Mouse (Mus musculus) embryonic facial prominence, embryonic 13.5 days (tissue): Measurements from ENCODE around the gene Iqck. TPM values are rescaled to one million over a fixed set of nuclear protein-coding genes. Genes with fewer than 3 reads are reported as not detected.

Experiments
- ATAC-seq: fragments of 200-750 bp; cut with Nextera tagmentation; 2 replicates; pipeline ENCODE4 v1.8.0; 2017; ENCODE audit warnings: low read depth; ENCODE audit not compliant: insufficient number of reproducible peaks, insufficient read depth, low FRiP score, low TSS enrichment
- H3K27ac ChIP-seq: fragments of 300-500 bp; sonication (generic); 2 replicates; pipeline ENCODE4 v1.5.1; 2015; ENCODE audit warnings: moderate library complexity, mild to moderate bottlenecking, inconsistent platforms
- H3K27me3 ChIP-seq: fragments of 300-500 bp; sonication (generic); 2 replicates; pipeline ENCODE4 v1.6.1; 2015; ENCODE audit warnings: mild to moderate bottlenecking, inconsistent platforms
- H3K36me3 ChIP-seq: fragments of 300-500 bp; sonication (generic); 2 replicates; pipeline ENCODE4 v1.6.1; 2015; ENCODE audit warnings: mild to moderate bottlenecking, inconsistent platforms
- H3K4me1 ChIP-seq: fragments of 300-500 bp; sonication (generic); 2 replicates; pipeline ENCODE4 v1.6.1; 2015; ENCODE audit warnings: inconsistent platforms
- H3K4me2 ChIP-seq: fragments of 300-500 bp; sonication (generic); 2 replicates; pipeline ENCODE4 v1.6.1; 2015; ENCODE audit warnings: moderate library complexity, mild to moderate bottlenecking, inconsistent platforms
- H3K4me3 ChIP-seq: fragments of 300-500 bp; sonication (generic); 2 replicates; pipeline ENCODE4 v1.5.1; 2015; ENCODE audit warnings: mild to moderate bottlenecking, inconsistent platforms
- H3K9ac ChIP-seq: fragments of 300-500 bp; sonication (generic); 2 replicates; pipeline ENCODE4 v1.6.1; 2015; ENCODE audit warnings: mild to moderate bottlenecking, inconsistent platforms
- H3K9me3 ChIP-seq: fragments of 300-500 bp; sonication (generic); 2 replicates; pipeline ENCODE4 v1.6.1; 2016; ENCODE audit warnings: inconsistent platforms
- WGBS: fragments of 180-500 bp; shearing (Covaris S2); methylation state at CpG from one replicate; pipeline ENCODE4 v1.1.7; 2015; ENCODE audit warnings: mixed read lengths; 5-methylcytosine and 5-hydroxymethylcytosine counted together
- polyA plus RNA-seq: library from polyadenylated mRNA; unstranded; fragments of >200 nt; fragmentation: Nextera tagmentation; extraction: Ambion mirVana; gene quantifications from 2 replicates; pipeline ENCODE4 v1.2.1, GENCODE M21; 2015

Iqck gene
- polyA plus RNA-seq, 1 experiment from 2014 or later = 3.0 TPM

- Histone ChIP-seq H3K9ac (no peak overlapping the region), H3K36me3 (peaks cover 43% of the 10 kb centered on the region), H3K4me3 (no peak overlapping the region), H3K4me2 (no peak overlapping the region), H3K27ac (no peak overlapping the region), H3K27me3 (no peaks in the 10 kb centered on the region), H3K9me3 (no peaks in the 10 kb centered on the region), H3K4me1 (peaks cover 15% of the 10 kb centered on the region)
- 0 out of 2 replicates have a peak, but pooled peaks have one; percentile 39 for ATAC-seq
- WGBS = 48% methylated on average over 5 of the region's 5 CpGs
Measured at GRCm38 (mm10) chr7:118827975-118828416, 27.6 kb upstream of the Iqck start.

DNA sequence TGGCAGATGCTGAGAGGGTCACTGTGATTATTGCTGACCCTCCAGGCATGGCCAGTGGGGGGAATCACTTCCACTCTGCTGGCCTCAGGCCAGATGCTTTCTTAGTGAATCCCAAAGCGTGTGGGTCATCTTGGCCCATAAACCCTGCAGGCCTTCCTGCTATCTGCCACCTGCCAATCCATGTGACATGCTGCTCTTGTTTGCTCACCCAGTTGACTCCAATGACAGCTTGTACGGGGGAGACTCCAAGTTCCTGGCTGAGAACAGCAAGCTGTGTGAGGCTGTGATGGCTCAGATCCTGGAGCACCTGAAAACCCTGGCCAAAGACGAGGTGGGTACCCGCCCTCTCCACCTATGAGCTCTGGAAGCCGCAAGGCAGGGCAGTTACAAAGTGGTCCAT, 17.7 kb upstream of the Iqck start:
- H3K9me3 ChIP-seq = 0 out of 2 replicates have a peak, but pooled peaks cover 2% of the 10 kb centered on the region
- no peaks in the 10 kb centered on the region for H3K27me3 ChIP-seq
- H3K36me3 ChIP-seq = peaks cover 93% of the 10 kb centered on the region
- H3K4me3 ChIP-seq = no peak overlapping the region
- H3K4me2 ChIP-seq = no peak overlapping the region
- no peak overlapping the region for H3K9ac ChIP-seq
- no peak overlapping the region for H3K27ac ChIP-seq
- peaks cover 17% of the 10 kb centered on the region; the same call in 1 of the 2 replicates for H3K4me1 ChIP-seq
- 85% methylated on average over 5 of the region's 5 CpGs for WGBS
- ATAC-seq = no peak

GRCm38 (mm10) chr7:118841030-118841745, 14.4 kb upstream of the Iqck start:
- H3K27ac ChIP-seq = peak overlapping the region; percentile 11; the same call in 1 of the 2 replicates
- H3K4me1 ChIP-seq = peaks cover 17% of the 10 kb centered on the region; the same call in 1 of the 2 replicates
- 0 out of 2 replicates have a peak, but pooled peaks cover 2% of the 10 kb centered on the region for H3K9me3 ChIP-seq
- H3K27me3 ChIP-seq = no peaks in the 10 kb centered on the region
- peaks cover 96% of the 10 kb centered on the region for H3K36me3 ChIP-seq
- H3K4me2 ChIP-seq = no peak overlapping the region
- ATAC-seq = no peak
- H3K9ac ChIP-seq = no peak overlapping the region
- WGBS = 63% methylated on average over 8 of the region's 8 CpGs
- H3K4me3 ChIP-seq = no peak overlapping the region

DNA sequence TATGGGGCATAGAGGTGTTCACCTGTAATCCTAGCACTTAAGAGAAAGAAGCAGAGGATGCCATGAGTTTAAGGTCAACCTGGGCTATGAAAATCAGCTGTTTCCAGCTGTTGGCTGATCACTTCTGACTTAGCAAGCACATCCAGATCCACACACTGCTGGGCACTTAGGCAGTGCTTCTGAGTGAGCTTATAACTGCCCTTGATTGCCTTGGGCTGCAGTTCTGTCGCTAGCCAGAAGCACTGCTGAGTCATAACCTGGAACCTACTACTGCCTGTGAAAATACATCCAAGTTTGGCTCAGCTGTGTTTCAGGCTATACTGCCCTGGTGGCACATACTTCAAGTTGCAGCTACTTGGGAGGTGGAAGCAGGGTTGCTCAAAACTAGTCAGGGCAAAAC, 13.8 kb upstream of the Iqck start:
- Histone ChIP-seq H3K4me2 (no peak overlapping the region), H3K9ac (no peak overlapping the region), H3K4me1 (peaks cover 17% of the 10 kb centered on the region; the same call in 1 of the 2 replicates), H3K4me3 (no peak overlapping the region), H3K36me3 (peaks cover 96% of the 10 kb centered on the region), H3K9me3 (0 out of 2 replicates have a peak, but pooled peaks cover 2% of the 10 kb centered on the region), H3K27me3 (no peaks in the 10 kb centered on the region), H3K27ac (no peak overlapping the region)
- ATAC-seq = no peak
- 53% methylated on average over 1 of the region's 1 CpGs for WGBS

- no peak overlapping the region for H3K4me2 ChIP-seq
- H3K9me3 ChIP-seq = 0 out of 2 replicates have a peak, but pooled peaks cover 2% of the 10 kb centered on the region
- 0 out of 2 replicates have a peak overlapping the region, but pooled peaks have one; percentile 9 for H3K27ac ChIP-seq
- ATAC-seq = no peak
- no peak overlapping the region for H3K9ac ChIP-seq
- no peaks in the 10 kb centered on the region for H3K27me3 ChIP-seq
- H3K4me3 ChIP-seq = no peak overlapping the region
- H3K4me1 ChIP-seq = peaks cover 17% of the 10 kb centered on the region; the same call in 1 of the 2 replicates
- whole genome bisulfite sequencing = 55% methylated on average over 4 of the region's 4 CpGs
- peaks cover 95% of the 10 kb centered on the region for H3K36me3 ChIP-seq
Measured at GRCm38 (mm10) chr7:118842938-118843337, 12.6 kb upstream of the Iqck start.

- Histone ChIP-seq H3K27me3 (no peaks in the 10 kb centered on the region), H3K27ac (no peak overlapping the region), H3K4me2 (no peak overlapping the region), H3K36me3 (peaks cover 98% of the 10 kb centered on the region), H3K9me3 (no peaks in the 10 kb centered on the region), H3K4me1 (peaks cover 19% of the 10 kb centered on the region; the same call in 1 of the 2 replicates), H3K4me3 (no peak overlapping the region), H3K9ac (no peak overlapping the region)
- WGBS = 84% methylated on average over 5 of the region's 5 CpGs
- ATAC-seq = no peak
Measured at GRCm38 (mm10) chr7:118845141-118845540, 10.4 kb upstream of the Iqck start.

GRCm38 (mm10) chr7:118846329-118846728, 9.2 kb upstream of the Iqck start:
- Histone ChIP-seq H3K4me2 (no peak overlapping the region), H3K36me3 (peaks cover 98% of the 10 kb centered on the region), H3K27me3 (no peaks in the 10 kb centered on the region), H3K9ac (no peak overlapping the region), H3K9me3 (no peaks in the 10 kb centered on the region), H3K27ac (no peak overlapping the region), H3K4me3 (no peak overlapping the region), H3K4me1 (0 out of 2 replicates have a peak, but pooled peaks cover 7% of the 10 kb centered on the region)
- ATAC-seq = no peak
- WGBS = 93% methylated on average over 4 of the region's 4 CpGs

DNA sequence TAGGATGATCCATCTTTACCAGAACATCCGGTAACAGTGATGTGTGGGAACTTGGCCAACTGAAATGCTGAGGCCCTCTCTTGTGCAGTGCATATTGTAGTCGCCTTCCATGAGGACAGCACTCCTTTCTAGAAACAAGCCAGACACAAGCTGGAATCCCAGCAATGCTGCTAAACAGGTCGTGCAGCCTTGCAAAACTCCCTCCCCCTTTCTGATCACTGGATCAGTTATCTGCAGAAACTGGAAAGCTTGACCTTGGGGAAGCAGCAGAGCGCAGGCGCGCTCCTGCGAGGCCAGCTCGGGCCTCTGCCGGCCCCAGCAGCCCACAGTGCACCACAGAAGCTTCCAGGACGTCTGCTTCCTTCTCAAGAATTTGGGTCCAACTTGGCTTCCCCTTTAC, 6.8 kb upstream of the Iqck start:
- 74% methylated on average over 10 of the region's 10 CpGs for WGBS
- Histone ChIP-seq H3K36me3 (peaks cover 96% of the 10 kb centered on the region), H3K4me3 (no peak overlapping the region), H3K27me3 (no peaks in the 10 kb centered on the region), H3K4me1 (0 out of 2 replicates have a peak, but pooled peaks cover 3% of the 10 kb centered on the region), H3K9ac (no peak overlapping the region), H3K27ac (no peak overlapping the region), H3K9me3 (no peaks in the 10 kb centered on the region), H3K4me2 (no peak overlapping the region)
- ATAC-seq = no peak

DNA sequence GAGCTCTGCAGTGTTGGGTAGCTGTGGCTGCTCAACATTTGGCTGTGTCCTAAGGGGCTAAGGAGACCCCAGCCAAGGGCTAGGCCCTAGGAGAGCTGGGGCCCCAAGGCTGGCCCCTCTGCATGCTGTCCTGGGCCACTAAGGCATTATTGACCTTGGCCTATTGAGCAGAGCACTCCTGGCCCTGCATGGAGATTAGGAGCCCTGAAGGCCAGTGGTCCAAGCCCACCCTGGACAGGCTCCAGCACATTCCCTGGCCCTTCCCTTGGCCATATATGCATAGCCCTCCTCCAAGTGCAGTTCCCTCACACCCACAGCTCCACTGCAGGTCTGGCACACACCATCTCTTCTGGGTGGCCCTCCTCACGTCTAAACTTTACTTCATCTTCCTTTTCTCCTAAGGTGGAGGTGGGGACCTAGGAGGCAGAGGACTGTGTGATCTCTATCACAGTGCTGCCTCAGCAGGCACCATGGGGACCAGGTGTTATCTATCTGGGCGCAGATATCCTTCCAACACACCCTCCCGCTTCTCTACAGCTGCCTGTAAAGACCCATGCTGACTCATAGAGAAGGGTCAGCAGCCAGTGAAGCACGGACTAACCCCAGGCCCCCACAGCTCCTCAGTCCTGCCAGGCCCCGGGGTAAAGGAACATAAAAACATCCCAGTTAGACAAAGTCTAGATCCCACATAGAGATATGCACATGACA, 5.9 kb upstream of the Iqck start:
- peaks cover 87% of the 10 kb centered on the region for H3K36me3 ChIP-seq
- H3K4me1 ChIP-seq = peaks cover 12% of the 10 kb centered on the region
- ATAC-seq = no peak
- H3K9me3 ChIP-seq = no peaks in the 10 kb centered on the region
- no peak overlapping the region for H3K27ac ChIP-seq
- no peak overlapping the region for H3K9ac ChIP-seq
- no peak overlapping the region for H3K4me3 ChIP-seq
- WGBS = 85% methylated on average over 5 of the region's 5 CpGs
- H3K27me3 ChIP-seq = no peaks in the 10 kb centered on the region
- H3K4me2 ChIP-seq = no peak overlapping the region

- no peaks in the 10 kb centered on the region for H3K9me3 ChIP-seq
- peaks cover 77% of the 10 kb centered on the region for H3K36me3 ChIP-seq
- ATAC-seq = no peak
- no peaks in the 10 kb centered on the region for H3K27me3 ChIP-seq
- H3K9ac ChIP-seq = no peak overlapping the region
- no peak overlapping the region for H3K4me2 ChIP-seq
- no peak overlapping the region for H3K27ac ChIP-seq
- no peak overlapping the region for H3K4me3 ChIP-seq
- H3K4me1 ChIP-seq = peaks cover 15% of the 10 kb centered on the region
- WGBS = 78% methylated on average over 9 of the region's 9 CpGs
Measured at GRCm38 (mm10) chr7:118850676-118851290, 4.8 kb upstream of the Iqck start.

GRCm38 (mm10) chr7:118851571-118851970, 4.0 kb upstream of the Iqck start:
- no peak for ATAC-seq

More at GRCm38 (mm10) chr7:118851571-118851970, 4.0 kb upstream of the Iqck start:
- WGBS = 83% methylated on average over 7 of the region's 7 CpGs
- Histone ChIP-seq H3K4me3 (no peak overlapping the region), H3K4me1 (peaks cover 19% of the 10 kb centered on the region), H3K27ac (no peak overlapping the region), H3K27me3 (no peaks in the 10 kb centered on the region), H3K9ac (no peak overlapping the region), H3K9me3 (no peaks in the 10 kb centered on the region), H3K36me3 (peaks cover 69% of the 10 kb centered on the region), H3K4me2 (no peak overlapping the region)
